Mouse (Mus musculus) kidney, postnatal 4 days (tissue): ENCODE results near the gene Fabp2.
"Not testable (repeated sequence)": the region's sequence is repeated elsewhere in the genome, so short reads cannot be mapped to it uniquely, and the experiment has no call there.

Experiments
- DNase-seq, 2 experiments: peaks; one replicate each; pipeline ENCODE4 v3.0.0; 2021; ENCODE audit warnings: mixed read lengths in 2 of 2

The Fabp2 gene

DNA sequence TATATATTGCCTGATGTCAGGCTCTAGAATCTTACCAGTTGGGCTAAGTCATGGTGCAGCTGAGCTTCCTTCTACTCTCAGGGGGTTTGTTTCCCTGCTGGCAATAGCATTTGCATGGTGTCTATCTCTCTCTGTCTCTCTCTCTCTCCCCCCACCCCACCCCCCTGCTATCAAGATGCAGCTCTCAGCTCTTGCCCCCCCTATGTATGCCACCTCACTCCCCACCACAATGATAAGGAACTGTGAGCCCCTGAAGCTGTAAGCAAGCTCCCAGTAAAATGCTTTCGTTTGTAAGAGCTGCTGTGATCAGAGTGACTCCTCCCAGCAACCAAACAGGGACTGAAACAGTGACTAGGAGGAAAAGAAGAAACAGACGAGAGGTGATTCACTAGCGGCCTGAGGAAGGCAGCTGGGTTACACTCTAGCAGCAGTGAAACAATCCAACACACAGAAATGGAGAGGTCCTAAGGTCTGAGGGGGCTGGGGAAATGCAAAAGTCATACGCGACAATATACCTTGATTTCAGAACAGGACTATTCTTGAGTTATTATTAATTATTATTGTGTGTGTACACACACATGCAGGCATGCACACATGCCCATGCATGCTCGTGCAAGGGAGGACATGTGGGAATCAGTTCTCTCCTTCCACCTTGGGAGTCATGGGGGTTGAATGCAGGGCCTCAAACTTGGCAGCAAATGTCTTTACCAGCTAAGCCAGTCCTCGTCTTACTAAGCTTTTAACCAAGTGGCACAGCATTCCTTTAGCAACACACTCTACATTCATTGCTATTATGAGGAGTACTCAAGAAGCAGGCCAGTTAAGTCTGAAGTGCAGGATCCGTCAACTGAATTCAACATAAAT, 25.9 kb downstream of the Fabp2 start:
- DNase-seq, result no peak

DNA sequence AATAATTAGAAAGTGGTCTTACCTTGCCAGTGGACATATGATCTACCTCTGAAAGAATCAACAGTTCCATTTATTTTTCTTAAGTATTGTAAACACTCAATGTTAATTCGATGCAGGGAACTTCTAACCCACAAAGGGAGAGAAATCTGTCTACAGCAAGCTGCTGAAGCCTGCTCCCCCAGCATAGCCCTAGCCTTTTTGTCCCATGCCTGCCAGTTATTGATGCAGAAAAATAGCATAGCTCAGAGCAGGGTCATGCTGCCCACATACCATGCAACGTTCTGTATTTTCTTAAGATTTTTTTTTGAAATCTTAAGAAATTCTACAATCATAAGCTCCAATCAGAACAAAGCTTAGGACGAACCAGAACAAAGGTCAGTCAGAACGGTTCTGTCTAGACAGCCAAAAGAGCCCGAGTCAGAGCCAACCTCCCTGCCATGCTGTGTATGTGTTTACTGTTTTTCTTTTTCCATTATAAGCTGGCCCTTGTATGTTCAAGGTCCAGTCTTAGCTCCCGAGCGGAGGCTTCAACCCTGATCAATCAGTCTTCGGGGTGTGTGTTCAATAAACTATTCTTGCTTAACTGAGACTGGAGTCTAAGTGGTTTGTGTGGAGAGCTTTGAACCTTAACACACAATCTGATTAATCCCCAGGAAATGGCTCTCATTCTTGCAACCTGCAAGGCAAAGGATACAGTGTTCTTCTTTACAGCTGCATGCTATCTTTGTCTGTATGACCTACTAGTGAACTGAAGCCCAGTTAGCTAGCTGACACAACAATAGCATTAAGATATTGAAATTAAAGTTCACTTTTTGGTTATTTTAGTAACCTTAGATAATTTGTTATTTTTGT, 27.0 kb downstream of the Fabp2 start:
- DNase-seq, result no peak

GRCm38 (mm10) chr3:122923147-122923546, 28.3 kb downstream of the Fabp2 start:
- no peak for DNase-seq

- peak; percentile 98 to 99 for DNase-seq
Observed at GRCm38 (mm10) chr3:122924009-122924914, 29.4 kb downstream of the Fabp2 start, which contains the start of gene 1810037I17Rik. Gene 1810037I17Rik, plus strand, starts transcription at chr3:122924203.

GRCm38 (mm10) chr3:122929723-122930122, 34.9 kb downstream of the Fabp2 start:
- DNase-seq, result no peak

DNA sequence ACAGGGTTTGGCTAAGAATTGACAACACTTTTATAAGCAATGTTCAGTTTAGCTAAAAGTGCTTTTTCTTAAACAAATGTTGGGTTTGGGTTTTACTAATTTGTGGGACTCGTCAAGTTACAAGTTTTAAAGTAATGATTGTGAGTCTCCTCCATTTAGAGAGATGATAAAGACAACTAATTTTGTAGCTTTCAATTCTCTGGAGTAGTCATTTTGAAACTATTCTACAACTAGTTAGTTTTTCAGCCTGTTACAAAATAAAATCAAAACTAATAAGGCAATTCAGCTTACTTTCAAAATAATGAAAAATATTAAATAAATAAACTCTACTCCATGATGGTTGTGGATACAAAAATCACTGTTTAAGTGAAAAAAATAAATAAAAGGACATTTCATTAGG, 37.6 kb downstream of the Fabp2 start:
- DNase-seq, result no peak

- DNase-seq, result not testable (repeated sequence)
Observed at GRCm38 (mm10) chr3:122937176-122937575, 42.3 kb downstream of the Fabp2 start.

- DNase-seq, result peak; percentile 43 to 51
Observed at GRCm38 (mm10) chr3:122939215-122939614, 44.3 kb downstream of the Fabp2 start.

GRCm38 (mm10) chr3:122943387-122943890, 48.6 kb downstream of the Fabp2 start:
- DNase-seq, result no peak
